Mouse (Mus musculus) ES-Bruce4 (cell line): ENCODE measurements around the gene Tap1.

ENCODE experiments used
- CTCF ChIP-seq: IDR thresholded peaks from one replicate; pipeline ENCODE4 v1.8.1; 2011; ENCODE audit warnings: low read depth, low read length
- EP300 ChIP-seq: IDR thresholded peaks from 2 replicates; pipeline ENCODE4 v1.6.1; 2011; ENCODE audit warnings: low read depth, low read length; ENCODE audit not compliant: insufficient read depth
- POLR2A ChIP-seq: IDR thresholded peaks from one replicate; pipeline ENCODE4 v1.8.1; 2011; ENCODE audit warnings: low read length; ENCODE audit not compliant: insufficient read depth

DNA sequence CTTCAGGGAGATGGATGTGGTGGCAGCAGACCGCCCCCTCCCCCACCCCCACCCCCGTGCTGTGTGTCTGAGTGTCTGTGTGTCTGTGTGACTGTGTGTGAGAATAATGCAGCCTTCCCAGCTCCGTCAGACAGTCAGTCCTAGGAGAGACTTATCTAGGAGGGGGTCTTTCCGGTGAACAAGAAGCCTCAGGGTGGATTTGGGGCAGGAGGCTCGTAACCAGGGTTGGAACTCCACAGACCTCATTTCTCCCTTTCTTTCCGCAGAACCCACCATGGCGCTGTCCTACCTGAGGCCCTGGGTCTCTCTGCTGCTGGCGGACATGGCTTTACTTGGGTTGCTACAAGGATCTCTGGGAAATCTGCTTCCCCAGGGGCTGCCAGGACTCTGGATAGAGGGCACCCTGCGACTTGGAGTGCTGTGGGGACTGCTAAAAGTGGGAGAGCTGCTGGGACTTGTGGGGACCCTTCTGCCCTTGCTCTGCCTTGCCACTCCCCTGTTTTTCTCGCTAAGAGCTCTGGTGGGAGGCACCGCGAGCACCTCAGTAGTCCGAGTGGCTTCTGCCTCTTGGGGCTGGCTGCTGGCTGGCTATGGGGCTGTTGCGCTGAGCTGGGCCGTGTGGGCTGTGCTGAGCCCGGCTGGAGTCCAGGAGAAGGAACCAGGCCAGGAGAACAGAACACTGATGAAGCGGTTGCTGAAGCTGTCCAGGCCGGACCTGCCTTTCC is 17.8 kb downstream of the Tap1 start:
- no peak for TF ChIP-seq CTCF
- TF ChIP-seq POLR2A: no peak
- TF ChIP-seq EP300: no peak
